Mouse (Mus musculus) right cerebral cortex, postnatal 36 days (tissue): ENCODE results near the gene Gbgt1.
"Not testable (repeated sequence)": the region's sequence is repeated elsewhere in the genome, so short reads cannot be mapped to it uniquely, and the experiment has no call there.

Source experiments
- DNase-seq, 2 experiments: peaks; one replicate each; pipeline ENCODE4 v3.0.0; 2022; ENCODE audit warnings: low spot score in 2 of 2, mixed read lengths in 1 of 2

The Gbgt1 gene

GRCm38 (mm10) chr2:28496671-28497070, at the start of gene Gbgt1:
Gene Gbgt1, plus strand, starts transcription at chr2:28496891.
- DNase-seq, result no peak

- no peak for DNase-seq
Observed at GRCm38 (mm10) chr2:28447315-28447670, 49.4 kb upstream of the Gbgt1 start.

- no peak for DNase-seq
Observed at GRCm38 (mm10) chr2:28451663-28452062, 45.0 kb upstream of the Gbgt1 start.

- DNase-seq, result no peak
Observed at GRCm38 (mm10) chr2:28453539-28453938, 43.2 kb upstream of the Gbgt1 start.

- DNase-seq, result no peak
Observed at GRCm38 (mm10) chr2:28456616-28457015, 40.1 kb upstream of the Gbgt1 start.

GRCm38 (mm10) chr2:28463919-28464318, 32.8 kb upstream of the Gbgt1 start:
- peak; percentile 48 to 61 for DNase-seq

- no peak for DNase-seq
Observed at GRCm38 (mm10) chr2:28464919-28465318, 31.8 kb upstream of the Gbgt1 start.

- DNase-seq, result peak; percentile 64 to 85
Observed at GRCm38 (mm10) chr2:28465836-28466518, 30.7 kb upstream of the Gbgt1 start, which contains the start of gene 1700007K13Rik. Gene 1700007K13Rik, minus strand, starts transcription at chr2:28466332.

GRCm38 (mm10) chr2:28467860-28468485, 28.7 kb upstream of the Gbgt1 start, which contains the start of gene Mrps2:
Gene Mrps2, plus strand, starts transcription at chr2:28468066.
- peak; percentile 66 to 79 for DNase-seq

GRCm38 (mm10) chr2:28468486-28469225, 28.0 kb upstream of the Gbgt1 start:
- DNase-seq, result no peak

- no peak for DNase-seq
Observed at GRCm38 (mm10) chr2:28469461-28469860, 27.2 kb upstream of the Gbgt1 start.

- no peak for DNase-seq
Observed at GRCm38 (mm10) chr2:28470591-28470990, 26.1 kb upstream of the Gbgt1 start.

- not testable (repeated sequence) for DNase-seq
Observed at GRCm38 (mm10) chr2:28472011-28472410, 24.7 kb upstream of the Gbgt1 start.

GRCm38 (mm10) chr2:28477993-28478392, 18.7 kb upstream of the Gbgt1 start:
- not testable (repeated sequence) for DNase-seq

- DNase-seq, result no peak
Observed at GRCm38 (mm10) chr2:28479208-28480204, 17.2 kb upstream of the Gbgt1 start.

- DNase-seq, result no peak
Observed at GRCm38 (mm10) chr2:28483861-28484260, 12.8 kb upstream of the Gbgt1 start.

GRCm38 (mm10) chr2:28494521-28494920, 2.2 kb upstream of the Gbgt1 start:
- DNase-seq, result no peak

GRCm38 (mm10) chr2:28495207-28495756, 1.4 kb upstream of the Gbgt1 start:
- no peak for DNase-seq

- DNase-seq, result no peak
Observed at GRCm38 (mm10) chr2:28495801-28496595, 693 bp upstream of the Gbgt1 start.

GRCm38 (mm10) chr2:28497561-28497960, 870 bp downstream of the Gbgt1 start:
- DNase-seq, result no peak
